Mouse (Mus musculus): ENCODE measurements at regions not wholly inside any gene's neighbourhood (a gene's known extent, or its start where the extent isn't known, plus 50 kb on each side); places are given as distances from the start of the nearest gene placed in this dataset.

GRCm38 (mm10) chr8:18457470-18457869, 520.6 kb downstream of the Defb40 start:
- H3K27ac ChIP-seq (ENCODE audit: insufficient read depth, low read depth, low read length) = no peak overlapping the region
- H3K4me1 ChIP-seq (ENCODE audit: control insufficient read depth, insufficient read depth, low read length) = no peaks in the 10 kb centered on the region
- no peak for TF ChIP-seq CTCF (IDR thresholded peaks at IDR 0.05; ENCODE audit: insufficient read depth, low read depth, low read length)
- TF ChIP-seq POLR2A (IDR thresholded peaks at IDR 0.05; ENCODE audit: insufficient read depth, low read depth, low read length) = no peak
- 93% methylated on average over 6 of the region's 6 CpGs for WGBS
- no peak overlapping the region for H3K4me3 ChIP-seq (ENCODE audit: insufficient read depth, low read depth, low read length)

GRCm38 (mm10) chr8:18449015-18449414, 529.0 kb downstream of the Defb40 start:
- Histone ChIP-seq H3K4me3 (ENCODE audit: insufficient read depth, low read depth, low read length) (no peak overlapping the region), H3K27ac (ENCODE audit: insufficient read depth, low read depth, low read length) (no peak overlapping the region), H3K4me1 (ENCODE audit: control insufficient read depth, insufficient read depth, low read length) (peaks cover 7% of the 10 kb centered on the region)
- TF ChIP-seq POLR2A (IDR thresholded peaks at IDR 0.05; ENCODE audit: insufficient read depth, low read depth, low read length) = no peak
- 30% methylated on average over 3 of the region's 3 CpGs for WGBS

GRCm38 (mm10) chr8:18442212-18442611, 535.8 kb downstream of the Defb40 start:
- Histone ChIP-seq H3K27ac (ENCODE audit: insufficient read depth, low read depth, low read length) (no peak overlapping the region), H3K4me3 (ENCODE audit: insufficient read depth, low read depth, low read length) (no peak overlapping the region), H3K4me1 (ENCODE audit: control insufficient read depth, insufficient read depth, low read length) (no peaks in the 10 kb centered on the region)
- WGBS = 69% methylated on average over 3 of the region's 3 CpGs
- TF ChIP-seq CTCF (IDR thresholded peaks at IDR 0.05; ENCODE audit: insufficient read depth, low read depth, low read length) (no peak), POLR2A (IDR thresholded peaks at IDR 0.05; ENCODE audit: insufficient read depth, low read depth, low read length) (no peak)

- TF ChIP-seq POLR2A (IDR thresholded peaks at IDR 0.05; ENCODE audit: insufficient read depth, low read depth, low read length) (no peak), CTCF (IDR thresholded peaks at IDR 0.05; ENCODE audit: insufficient read depth, low read depth, low read length) (no peak)
- no peaks in the 10 kb centered on the region for H3K4me1 ChIP-seq (ENCODE audit: control insufficient read depth, insufficient read depth, low read length)
- 80% methylated on average over 5 of the region's 5 CpGs for WGBS
- H3K27ac ChIP-seq (ENCODE audit: insufficient read depth, low read depth, low read length) = no peak overlapping the region
- no peak overlapping the region for H3K4me3 ChIP-seq (ENCODE audit: insufficient read depth, low read depth, low read length)
These were observed 555.2 kb downstream of the Defb40 start for GRCm38 (mm10) chr8:18422846-18423245.

GRCm38 (mm10) chr8:18412470-18412869, 565.6 kb downstream of the Defb40 start:
- TF ChIP-seq POLR2A (IDR thresholded peaks at IDR 0.05; ENCODE audit: insufficient read depth, low read depth, low read length) (no peak), CTCF (IDR thresholded peaks at IDR 0.05; ENCODE audit: insufficient read depth, low read depth, low read length) (no peak)
- H3K27ac ChIP-seq (ENCODE audit: insufficient read depth, low read depth, low read length) = no peak overlapping the region
- WGBS = 93% methylated on average over 2 of the region's 2 CpGs
- H3K4me1 ChIP-seq (ENCODE audit: control insufficient read depth, insufficient read depth, low read length) = no peaks in the 10 kb centered on the region
- H3K4me3 ChIP-seq (ENCODE audit: insufficient read depth, low read depth, low read length) = no peak overlapping the region

GRCm38 (mm10) chr8:18406446-18406845, 571.6 kb downstream of the Defb40 start:
- TF ChIP-seq POLR2A (IDR thresholded peaks at IDR 0.05; ENCODE audit: insufficient read depth, low read depth, low read length) = no peak
- TF ChIP-seq CTCF (IDR thresholded peaks at IDR 0.05; ENCODE audit: insufficient read depth, low read depth, low read length) = no peak
- H3K27ac ChIP-seq (ENCODE audit: insufficient read depth, low read depth, low read length) = no peak overlapping the region
- WGBS = 74% methylated on average over 2 of the region's 2 CpGs
- no peaks in the 10 kb centered on the region for H3K4me1 ChIP-seq (ENCODE audit: control insufficient read depth, insufficient read depth, low read length)
- H3K4me3 ChIP-seq (ENCODE audit: insufficient read depth, low read depth, low read length) = no peak overlapping the region

GRCm38 (mm10) chr8:18388353-18388752, 589.7 kb downstream of the Defb40 start:
- H3K4me1 ChIP-seq (ENCODE audit: control insufficient read depth, insufficient read depth, low read length) = no peaks in the 10 kb centered on the region
- peak; percentile 70; the same call in 1 of the 2 replicates for TF ChIP-seq CTCF (IDR thresholded peaks at IDR 0.05; ENCODE audit: insufficient read depth, low read depth, low read length)
- no peak for TF ChIP-seq POLR2A (IDR thresholded peaks at IDR 0.05; ENCODE audit: insufficient read depth, low read depth, low read length)
- no peak overlapping the region for H3K27ac ChIP-seq (ENCODE audit: insufficient read depth, low read depth, low read length)
- no peak overlapping the region for H3K4me3 ChIP-seq (ENCODE audit: insufficient read depth, low read depth, low read length)
- WGBS = 5% methylated on average over 5 of the region's 5 CpGs

- no peak overlapping the region for H3K4me3 ChIP-seq (ENCODE audit: insufficient read depth, low read depth, low read length)
- H3K4me1 ChIP-seq (ENCODE audit: control insufficient read depth, insufficient read depth, low read length) = no peaks in the 10 kb centered on the region
- TF ChIP-seq CTCF (IDR thresholded peaks at IDR 0.05; ENCODE audit: insufficient read depth, low read depth, low read length) = no peak
- no peak for TF ChIP-seq POLR2A (IDR thresholded peaks at IDR 0.05; ENCODE audit: insufficient read depth, low read depth, low read length)
- H3K27ac ChIP-seq (ENCODE audit: insufficient read depth, low read depth, low read length) = no peak overlapping the region
- 20% methylated on average over 3 of the region's 3 CpGs for WGBS
These were observed 596.4 kb downstream of the Defb40 start for GRCm38 (mm10) chr8:18381615-18382178.

- Histone ChIP-seq H3K4me3 (ENCODE audit: insufficient read depth, low read depth, low read length) (no peak overlapping the region), H3K4me1 (ENCODE audit: control insufficient read depth, insufficient read depth, low read length) (no peaks in the 10 kb centered on the region), H3K27ac (ENCODE audit: insufficient read depth, low read depth, low read length) (no peak overlapping the region)
- WGBS = 92% methylated on average over 4 of the region's 4 CpGs
- TF ChIP-seq POLR2A (IDR thresholded peaks at IDR 0.05; ENCODE audit: insufficient read depth, low read depth, low read length) (no peak), CTCF (IDR thresholded peaks at IDR 0.05; ENCODE audit: insufficient read depth, low read depth, low read length) (no peak)
These were observed 629.3 kb downstream of the Defb40 start for GRCm38 (mm10) chr8:18348716-18349115.

GRCm38 (mm10) chr8:18346248-18346647, 631.8 kb downstream of the Defb40 start:
- TF ChIP-seq CTCF (IDR thresholded peaks at IDR 0.05; ENCODE audit: insufficient read depth, low read depth, low read length) = no peak
- no peak for TF ChIP-seq POLR2A (IDR thresholded peaks at IDR 0.05; ENCODE audit: insufficient read depth, low read depth, low read length)
- H3K4me1 ChIP-seq (ENCODE audit: control insufficient read depth, insufficient read depth, low read length) = no peaks in the 10 kb centered on the region
- no peak overlapping the region for H3K4me3 ChIP-seq (ENCODE audit: insufficient read depth, low read depth, low read length)
- H3K27ac ChIP-seq (ENCODE audit: insufficient read depth, low read depth, low read length) = no peak overlapping the region
- WGBS = 79% methylated on average over 4 of the region's 4 CpGs
